Mouse (Mus musculus): Measurements from ENCODE around the gene Psmc3.

GRCm38 (mm10) chr2:91084179-91084820 is 30.5 kb downstream of the Psmc3 start:
- TF ChIP-seq CTCF (conservative IDR thresholded peaks at IDR 0.05; ENCODE audit: low read length) (no peak), POU5F1 (IDR thresholded peaks at IDR 0.05; ENCODE audit: borderline replicate concordance, low read length) (no peak)
